Mouse (Mus musculus): ENCODE results near the gene Atp2a2.

GRCm38 (mm10) chr5:122533884-122534283 lies 31.9 kb upstream of the Atp2a2 start:
- TF ChIP-seq CTCF (IDR thresholded peaks at IDR 0.05; ENCODE audit: borderline replicate concordance, extremely low read depth, insufficient read depth, insufficient read length) (no peak), POLR2A (IDR thresholded peaks at IDR 0.05; ENCODE audit: borderline replicate concordance, extremely low read depth, insufficient read depth, insufficient read length, poor library complexity, severe bottlenecking) (no peak)
